Comparison of ENCODE assay signal across 13 mouse cellular contexts in genomic region chr3:144289489-144289888, GRCm38 (mm10).
DNase-seq lines count a peak whose midpoint lies in the region; ATAC-seq and TF ChIP-seq lines count a peak whose summit lies in the region.
"Had no signal": no experiment of that assay in that cellular context is flagged by ENCODE, and none has a peak within 500 bp of the region (broad histone marks: within the 10 kb centered on the region; RNA-seq: fewer than 3 reads in every experiment).

No protein-coding gene starts in this region.

- no peak overlapping the region for H3K27ac ChIP-seq in embryonic facial prominence, embryonic 14.5 days (replicated peaks; ENCODE audit: low read depth, low read length)
- no peak overlapping the region for H3K27ac ChIP-seq in embryonic facial prominence, embryonic 10.5 days (replicated peaks)
- H3K27ac ChIP-seq in limb, embryonic 14.5 days (replicated peaks; ENCODE audit: low read depth, low read length) = no peak overlapping the region
- no peak overlapping the region for H3K27ac ChIP-seq in stomach, postnatal 0 days (replicated peaks)
- H3K27ac ChIP-seq in lung, postnatal 0 days (ENCODE audit: low read length) = no peak overlapping the region
- H3K27ac ChIP-seq: midbrain, embryonic 10.5 days had no signal

- WGBS in embryonic facial prominence, embryonic 14.5 days = 66% methylated on average over 3 of the region's 3 CpGs
- WGBS in embryonic facial prominence, embryonic 10.5 days = 80% methylated on average over 3 of the region's 3 CpGs
- 55% methylated on average over 3 of the region's 3 CpGs for WGBS in limb, embryonic 14.5 days
- WGBS in stomach, postnatal 0 days = 76% methylated on average over 3 of the region's 3 CpGs
- WGBS in lung, postnatal 0 days = 75% methylated on average over 3 of the region's 3 CpGs

- H3K36me3 ChIP-seq in embryonic facial prominence, embryonic 14.5 days (ENCODE audit: control insufficient read depth, insufficient read depth, low read length) = no peaks in the 10 kb centered on the region
- no peaks in the 10 kb centered on the region for H3K36me3 ChIP-seq in embryonic facial prominence, embryonic 10.5 days (replicated peaks)
- H3K36me3 ChIP-seq in limb, embryonic 14.5 days (ENCODE audit: control insufficient read depth, insufficient read depth, low read length) = no peaks in the 10 kb centered on the region
- no peaks in the 10 kb centered on the region for H3K36me3 ChIP-seq in stomach, postnatal 0 days (ENCODE audit: control insufficient read depth, insufficient read depth, low read length)
- no peaks in the 10 kb centered on the region for H3K36me3 ChIP-seq in lung, postnatal 0 days (ENCODE audit: insufficient read depth, low read length)
- H3K36me3 ChIP-seq: midbrain, embryonic 10.5 days had no signal

- H3K9ac ChIP-seq in embryonic facial prominence, embryonic 14.5 days (ENCODE audit: low read depth, low read length) = no peak overlapping the region
- no peak overlapping the region for H3K9ac ChIP-seq in limb, embryonic 14.5 days (ENCODE audit: low read depth, low read length, severe bottlenecking)
- no peak overlapping the region for H3K9ac ChIP-seq in stomach, postnatal 0 days (ENCODE audit: low read length)
- H3K9ac ChIP-seq in lung, postnatal 0 days (replicated peaks; ENCODE audit: low read depth) = no peak overlapping the region

- no peak overlapping the region for H3K4me3 ChIP-seq in embryonic facial prominence, embryonic 14.5 days (ENCODE audit: low read depth, low read length)
- no peak overlapping the region for H3K4me3 ChIP-seq in embryonic facial prominence, embryonic 10.5 days
- no peak overlapping the region for H3K4me3 ChIP-seq in limb, embryonic 14.5 days (replicated peaks; ENCODE audit: low read length)
- H3K4me3 ChIP-seq in stomach, postnatal 0 days (ENCODE audit: low read depth, low read length) = no peak overlapping the region
- no peak overlapping the region for H3K4me3 ChIP-seq in lung, postnatal 0 days (ENCODE audit: low read depth, low read length)
- H3K4me3 ChIP-seq: midbrain, embryonic 10.5 days had no signal

- no peak for TF ChIP-seq CTCF in stomach, postnatal 0 days (IDR thresholded peaks at IDR 0.05; ENCODE audit: low read depth)
- no peak for TF ChIP-seq CTCF in lung, postnatal 0 days (IDR thresholded peaks at IDR 0.05)

- no peak; the same call in 1 of the 2 replicates for ATAC-seq in embryonic facial prominence, embryonic 14.5 days (ENCODE audit: low read depth)
- no peak for ATAC-seq in limb, embryonic 14.5 days (ENCODE audit: low FRiP score, low read depth)
- ATAC-seq in stomach, postnatal 0 days (ENCODE audit: low FRiP score, low TSS enrichment) = no peak
- no peak for ATAC-seq in lung, postnatal 0 days
- ATAC-seq: intestine, embryonic 16.5 days had no signal

- DNase-seq in embryonic facial prominence, embryonic 14.5 days (ENCODE audit: low spot score) = peak; percentile 54
- DNase-seq in embryonic facial prominence, embryonic 10.5 days (ENCODE audit: low spot score) = no peak
- peak; percentile 17 to 27 for DNase-seq in left cerebral cortex, adult 9 months (ENCODE audit: low spot score in 2 of 2)
- DNase-seq in left cerebral cortex, adult 18-20 months (ENCODE audit: low spot score in 2 of 2) = no peak
- peak; percentile 34 to 48 for DNase-seq in frontal cortex, postnatal 10 days (ENCODE audit: low spot score in 2 of 2)
- DNase-seq in limb, embryonic 14.5 days (ENCODE audit: low spot score) = peak; percentile 34
- no peak for DNase-seq in stomach, postnatal 0 days (ENCODE audit: low spot score)
- no peak for DNase-seq in lung, postnatal 0 days (ENCODE audit: low spot score)
- DNase-seq: heart, postnatal 10 days; lung, adult 18-20 months; thymus, postnatal 36 days had no signal

- H3K27me3 ChIP-seq in embryonic facial prominence, embryonic 14.5 days (replicated peaks; ENCODE audit: control insufficient read depth, insufficient read depth, low read length) = no peaks in the 10 kb centered on the region
- H3K27me3 ChIP-seq in embryonic facial prominence, embryonic 10.5 days (replicated peaks; ENCODE audit: low read depth, poor library complexity, severe bottlenecking) = no peaks in the 10 kb centered on the region
- H3K27me3 ChIP-seq in limb, embryonic 14.5 days (ENCODE audit: control insufficient read depth, insufficient read depth, low read length) = no peaks in the 10 kb centered on the region
- no peaks in the 10 kb centered on the region for H3K27me3 ChIP-seq in stomach, postnatal 0 days (ENCODE audit: control insufficient read depth, insufficient read depth, low read length)
- H3K27me3 ChIP-seq in lung, postnatal 0 days (replicated peaks; ENCODE audit: insufficient read depth, low read length) = no peaks in the 10 kb centered on the region

- TF ChIP-seq POLR2A in limb, embryonic 14.5 days (IDR thresholded peaks at IDR 0.05; ENCODE audit: borderline replicate concordance, extremely low read depth, insufficient read depth, insufficient read length) = no peak

- H3K4me1 ChIP-seq in embryonic facial prominence, embryonic 14.5 days (ENCODE audit: control insufficient read depth, insufficient read depth, low read length) = no peaks in the 10 kb centered on the region
- 0 out of 2 replicates have a peak, but pooled peaks cover 4% of the 10 kb centered on the region for H3K4me1 ChIP-seq in embryonic facial prominence, embryonic 10.5 days
- no peaks in the 10 kb centered on the region; the same call in none of the 2 replicates for H3K4me1 ChIP-seq in limb, embryonic 14.5 days (ENCODE audit: control insufficient read depth, insufficient read depth, low read length)
- no peaks in the 10 kb centered on the region for H3K4me1 ChIP-seq in stomach, postnatal 0 days (replicated peaks; ENCODE audit: control insufficient read depth, insufficient read depth)
- H3K4me1 ChIP-seq in lung, postnatal 0 days (ENCODE audit: insufficient read depth, low read depth, low read length) = no peaks in the 10 kb centered on the region
- H3K4me1 ChIP-seq: midbrain, embryonic 10.5 days had no signal

- no peak for TF ChIP-seq EP300 in stomach, postnatal 0 days (optimal IDR thresholded peaks at IDR 0.05)
- TF ChIP-seq EP300 in lung, postnatal 0 days (IDR thresholded peaks at IDR 0.05) = no peak

- H3K4me2 ChIP-seq in embryonic facial prominence, embryonic 14.5 days (ENCODE audit: low read depth, low read length) = no peak overlapping the region
- H3K4me2 ChIP-seq in limb, embryonic 14.5 days (replicated peaks; ENCODE audit: low read depth, low read length, severe bottlenecking) = no peak overlapping the region
- H3K4me2 ChIP-seq in stomach, postnatal 0 days (replicated peaks; ENCODE audit: low read depth) = no peak overlapping the region
- no peak overlapping the region for H3K4me2 ChIP-seq in lung, postnatal 0 days (replicated peaks; ENCODE audit: low read depth, low read length)

- no peaks in the 10 kb centered on the region for H3K9me3 ChIP-seq in embryonic facial prominence, embryonic 14.5 days (ENCODE audit: control insufficient read depth, low read length)
- H3K9me3 ChIP-seq in embryonic facial prominence, embryonic 10.5 days = no peaks in the 10 kb centered on the region
- no peaks in the 10 kb centered on the region for H3K9me3 ChIP-seq in limb, embryonic 14.5 days (ENCODE audit: control insufficient read depth, low read length)
- H3K9me3 ChIP-seq in stomach, postnatal 0 days (ENCODE audit: control insufficient read depth, low read length) = no peaks in the 10 kb centered on the region
- H3K9me3 ChIP-seq in lung, postnatal 0 days (ENCODE audit: low read length) = no peaks in the 10 kb centered on the region
- H3K9me3 ChIP-seq: midbrain, embryonic 10.5 days had no signal

Comparison
In these comparisons a context has a peak if more than half of its experiments do, and no peak if none do; other contexts are left out.
1. DNase-seq: peak in embryonic facial prominence, embryonic 14.5 days (single experiment), left cerebral cortex, adult 9 months (2 of 2), frontal cortex, postnatal 10 days (2 of 2) and limb, embryonic 14.5 days (single experiment); none in embryonic facial prominence, embryonic 10.5 days (single experiment), left cerebral cortex, adult 18-20 months (0 of 2), stomach, postnatal 0 days (single experiment) and lung, postnatal 0 days (single experiment).